Mouse (Mus musculus) frontal cortex, postnatal 36 days (tissue): ENCODE data around the gene Pprc1.
A peak's percentile ranks its signal among the peaks of the same experiment; 100 is the strongest.

Experiments used
- DNase-seq, 2 experiments: peaks; one replicate each; pipeline ENCODE4 v3.0.0; 2022; ENCODE audit warnings: low spot score in 2 of 2

Gene Pprc1

GRCm38 (mm10) chr19:46044271-46044992 is at the start of gene Pprc1:
Pprc1 (plus strand) TSS chr19:46044886.
- DNase-seq = no peak

DNA sequence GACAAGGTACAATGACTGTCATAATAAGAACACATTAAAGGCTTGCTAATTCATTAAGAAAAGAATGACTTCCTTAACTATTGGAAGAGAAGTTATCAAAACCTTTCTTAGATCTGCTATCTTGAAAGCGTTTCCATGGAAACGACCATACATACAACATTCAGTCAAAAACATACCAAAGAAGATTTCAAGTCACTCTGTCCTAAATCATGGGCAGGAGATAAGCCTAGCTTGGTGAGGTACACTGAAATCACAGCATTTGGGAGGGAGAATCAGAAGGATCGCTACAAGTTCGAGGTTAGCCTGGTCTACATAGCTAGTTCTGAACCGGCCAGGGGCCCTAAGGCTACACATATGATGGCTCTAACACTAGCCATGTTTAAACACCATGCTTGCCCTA is 47.3 kb upstream of the Pprc1 start:
- DNase-seq = no peak

DNA sequence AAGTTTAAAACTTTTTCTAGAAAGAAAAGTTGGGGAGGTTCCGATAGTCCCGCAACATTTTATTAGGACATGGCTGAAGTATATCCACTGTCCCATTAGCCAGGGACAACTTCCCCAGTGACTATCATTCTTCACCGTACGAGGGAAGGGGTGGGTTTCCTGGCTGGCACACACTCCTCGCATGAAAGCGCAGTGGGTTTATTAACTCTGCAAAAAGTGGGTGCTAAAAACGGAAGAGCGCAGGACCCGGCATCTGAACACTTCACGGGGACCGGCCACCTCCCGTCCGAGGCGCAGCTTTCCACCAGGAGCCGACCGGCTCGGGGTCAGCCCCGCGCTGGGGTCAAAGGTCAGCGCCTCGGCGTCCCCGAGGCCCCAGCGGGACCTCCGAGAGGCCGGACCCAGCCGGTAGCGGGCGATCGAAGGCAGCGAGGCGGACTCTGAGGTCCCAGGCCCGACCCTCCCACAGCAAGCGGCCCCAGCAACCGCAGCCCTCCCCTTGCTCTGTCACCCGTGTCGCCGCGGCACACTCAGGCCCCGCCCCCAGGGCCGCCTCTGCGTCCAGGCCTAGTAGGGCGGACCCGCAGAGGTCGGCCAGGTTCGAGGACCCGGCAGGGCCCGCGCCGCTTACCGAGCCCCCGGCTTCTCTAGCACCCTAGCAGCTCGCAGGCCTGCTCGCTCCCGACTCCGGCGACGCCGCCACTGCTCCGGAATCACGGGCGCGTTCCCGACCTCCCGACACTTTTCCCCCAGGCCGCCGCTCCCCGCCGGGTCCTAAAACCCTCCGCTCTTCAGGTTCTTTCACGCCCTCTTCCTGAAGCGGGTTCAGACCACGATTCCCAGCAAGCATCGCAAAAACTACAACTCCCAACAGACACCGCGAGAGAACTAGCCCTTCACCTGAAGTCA is 46.6 kb upstream of the Pprc1 start, which contains the start of gene Armh3:
Armh3 (minus strand) TSS at position 704 of the 909 bp plus-strand sequence.
- DNase-seq = peak; percentile 91 to 94

- no peak for DNase-seq
Observed at GRCm38 (mm10) chr19:45998694-45999217, 45.9 kb upstream of the Pprc1 start.

DNA sequence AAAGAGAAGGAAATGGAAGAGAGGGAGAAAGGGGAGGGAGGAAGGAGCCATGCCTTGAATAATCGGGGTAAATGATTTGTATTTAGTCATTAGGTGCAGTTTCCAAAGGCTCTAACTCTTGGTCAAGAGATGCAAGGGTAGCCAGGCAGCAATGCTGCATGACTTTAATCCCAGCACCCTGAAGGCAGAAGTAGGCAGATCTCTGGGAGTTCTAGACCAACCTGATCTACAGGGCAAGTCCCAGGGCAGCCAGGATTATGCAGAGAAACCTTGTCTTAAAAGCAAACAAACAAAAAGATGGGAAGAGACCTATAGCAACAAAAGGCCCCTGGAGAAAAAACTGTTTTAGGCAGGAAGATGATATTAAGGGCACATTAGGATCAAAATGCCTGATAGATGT is 45.3 kb upstream of the Pprc1 start:
- DNase-seq = no peak

- no peak for DNase-seq
Observed at GRCm38 (mm10) chr19:46002279-46002678, 42.4 kb upstream of the Pprc1 start.

- peak; percentile 62 for DNase-seq
Observed at GRCm38 (mm10) chr19:46003371-46004226, 41.1 kb upstream of the Pprc1 start, which contains the start of gene Hps6. Hps6 (plus strand) TSS chr19:46003508.

GRCm38 (mm10) chr19:46004814-46005466 is 39.7 kb upstream of the Pprc1 start:
- DNase-seq = no peak

- no peak for DNase-seq
Observed at GRCm38 (mm10) chr19:46005680-46006079, 39.0 kb upstream of the Pprc1 start.

DNA sequence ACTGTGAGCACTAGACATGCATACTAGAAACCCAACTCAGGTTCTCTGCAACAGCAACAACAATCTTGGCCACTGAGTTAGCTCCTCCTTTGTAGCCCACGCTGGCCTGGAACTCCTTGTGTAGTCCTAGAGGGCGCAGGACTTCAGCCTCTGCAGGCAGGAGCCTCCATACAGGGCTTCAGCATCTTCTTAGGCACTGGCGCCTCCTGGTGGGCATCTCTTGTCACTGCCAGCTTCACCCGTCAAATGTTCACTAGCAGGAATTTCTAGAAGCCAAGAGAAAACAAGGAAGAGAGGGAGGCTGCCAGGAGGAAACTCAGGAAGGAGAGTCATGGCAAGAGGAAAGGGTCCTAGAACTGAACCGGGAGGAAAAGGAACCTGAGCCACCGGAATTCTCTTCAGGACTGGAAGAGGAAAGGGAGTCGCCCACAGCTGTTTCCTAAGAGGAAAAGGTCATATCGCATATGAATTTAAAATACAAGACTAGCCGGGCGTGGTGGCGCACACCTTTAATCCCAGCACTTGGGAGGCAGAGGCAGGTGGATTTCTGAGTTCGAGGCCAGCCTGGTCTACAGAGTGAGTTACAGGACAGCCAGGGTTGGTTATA is 30.0 kb upstream of the Pprc1 start:
- peak; percentile 87 to 92 for DNase-seq

DNA sequence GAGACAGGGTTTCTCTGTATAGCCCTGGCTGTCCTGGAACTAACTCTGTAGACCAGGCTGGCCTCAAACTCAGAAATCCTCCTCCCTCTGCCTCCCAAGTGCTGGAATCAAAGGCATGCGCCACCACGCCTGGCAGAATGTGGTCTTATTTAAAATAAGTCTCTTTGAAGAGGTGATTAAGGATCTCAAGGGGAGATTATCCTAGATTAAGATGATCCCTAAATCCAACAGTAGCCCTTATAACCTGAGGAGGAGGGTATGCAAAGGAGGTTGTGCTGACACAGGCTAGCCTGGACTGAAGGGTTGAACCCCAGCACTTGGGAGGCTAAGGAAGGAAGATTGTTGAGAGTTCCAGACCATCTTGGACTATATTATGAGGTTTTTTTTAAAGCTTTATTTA is 28.7 kb upstream of the Pprc1 start:
- no peak for DNase-seq

DNA sequence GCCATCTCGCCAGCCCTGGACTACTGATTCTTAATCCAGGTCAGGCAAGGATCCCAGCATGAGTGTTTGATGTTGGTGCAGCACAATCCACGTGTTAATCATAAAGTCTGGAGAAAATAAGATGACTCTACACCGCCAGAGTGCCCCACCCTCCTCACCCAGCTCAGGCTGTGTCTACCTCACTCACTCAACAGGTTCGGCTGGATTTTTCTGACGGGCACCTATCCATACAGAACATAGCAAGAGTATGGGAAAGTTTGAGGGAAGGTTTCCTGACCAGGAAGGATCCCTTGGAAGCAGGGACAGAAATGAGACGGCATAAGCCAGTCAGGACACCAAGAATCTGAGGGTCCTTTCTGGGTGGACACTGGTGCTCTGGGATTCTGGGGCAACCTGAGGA is 19.7 kb upstream of the Pprc1 start:
- DNase-seq = no peak

DNA sequence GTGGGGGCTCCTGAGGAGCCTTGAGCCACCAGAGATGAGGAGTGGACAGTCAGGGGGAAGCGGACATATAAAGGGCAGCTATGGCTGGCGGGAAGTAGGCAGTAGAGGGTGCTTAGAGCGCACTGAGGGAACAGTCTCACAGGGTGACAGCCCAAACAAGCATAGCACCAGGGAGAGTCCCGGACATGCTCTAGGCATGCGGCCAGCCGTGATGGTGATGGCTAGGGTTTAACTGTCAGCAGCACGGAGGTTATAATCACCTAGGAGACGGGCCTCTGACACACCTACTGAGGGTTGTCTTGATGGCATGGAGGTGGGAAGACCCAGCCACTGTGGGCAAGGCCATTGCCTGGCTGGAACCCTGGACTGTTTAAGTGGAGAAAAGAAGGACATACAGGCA is 18.1 kb upstream of the Pprc1 start:
- no peak for DNase-seq

DNA sequence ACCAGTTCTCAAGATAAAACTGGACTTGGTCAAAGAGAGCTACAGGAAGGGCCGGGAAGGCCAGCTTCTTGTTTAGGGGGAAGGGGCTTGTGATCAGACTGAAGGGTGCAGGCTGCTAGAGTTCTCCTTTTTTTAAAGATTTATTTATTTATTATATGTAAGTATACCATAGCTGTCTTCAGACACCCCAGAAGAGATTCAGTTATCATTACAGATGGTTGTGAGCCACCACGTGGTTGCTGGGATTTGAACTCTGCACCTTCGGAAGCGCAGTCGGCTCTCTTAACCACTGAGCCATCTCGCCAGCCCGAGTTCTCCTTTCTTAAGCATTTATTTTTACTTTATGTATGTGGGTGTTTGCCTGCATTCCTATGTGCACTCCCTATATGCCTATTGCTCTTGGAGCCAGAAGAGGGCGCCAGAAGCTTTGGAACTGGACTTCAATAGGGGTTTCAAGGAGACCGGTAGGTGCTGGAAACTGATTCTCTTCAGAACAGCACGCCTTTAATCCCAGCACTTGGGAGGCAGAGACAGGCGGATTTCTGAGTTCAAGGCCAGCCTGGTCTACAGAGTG is 15.9 kb upstream of the Pprc1 start:
- DNase-seq = no peak

GRCm38 (mm10) chr19:46029652-46030051 is 15.0 kb upstream of the Pprc1 start:
- DNase-seq = no peak

- DNase-seq = no peak
Observed at GRCm38 (mm10) chr19:46030196-46030983, 14.3 kb upstream of the Pprc1 start.

DNA sequence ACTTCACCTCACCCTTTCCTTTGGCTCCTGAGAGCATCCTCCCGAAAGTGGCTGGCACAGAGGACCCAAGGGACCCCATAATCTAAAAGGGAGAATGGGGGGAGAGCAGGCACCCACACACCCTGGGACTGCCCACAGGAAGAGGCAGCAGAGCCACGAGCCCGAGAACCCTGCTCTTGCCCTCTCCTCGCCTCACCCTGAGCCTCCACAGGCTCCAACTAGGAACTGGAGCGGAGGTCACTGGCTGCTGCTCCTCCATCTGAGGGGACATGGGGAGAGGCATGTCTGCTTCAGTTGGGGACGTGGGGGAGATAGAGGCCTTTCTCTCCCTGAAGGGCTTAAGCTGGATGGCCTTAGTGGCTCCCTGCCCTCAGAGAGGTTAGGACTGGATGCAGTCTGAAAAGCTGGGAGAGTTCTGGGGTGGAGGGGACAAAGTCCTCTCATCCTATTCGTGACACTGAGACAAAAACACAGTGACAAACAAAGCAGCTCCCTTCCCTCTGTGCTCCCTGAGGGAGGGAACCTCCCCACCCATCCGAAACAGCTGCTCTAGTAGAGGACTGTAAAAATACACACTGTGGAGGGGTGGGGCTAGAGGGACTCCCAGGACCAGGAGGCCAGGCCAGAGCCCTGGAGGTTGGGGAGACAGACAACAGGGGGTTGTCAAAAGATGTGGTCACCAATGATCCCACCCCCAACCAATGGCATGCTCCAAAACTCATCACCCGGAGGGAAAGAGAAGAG is 12.8 kb upstream of the Pprc1 start:
- no peak for DNase-seq

DNA sequence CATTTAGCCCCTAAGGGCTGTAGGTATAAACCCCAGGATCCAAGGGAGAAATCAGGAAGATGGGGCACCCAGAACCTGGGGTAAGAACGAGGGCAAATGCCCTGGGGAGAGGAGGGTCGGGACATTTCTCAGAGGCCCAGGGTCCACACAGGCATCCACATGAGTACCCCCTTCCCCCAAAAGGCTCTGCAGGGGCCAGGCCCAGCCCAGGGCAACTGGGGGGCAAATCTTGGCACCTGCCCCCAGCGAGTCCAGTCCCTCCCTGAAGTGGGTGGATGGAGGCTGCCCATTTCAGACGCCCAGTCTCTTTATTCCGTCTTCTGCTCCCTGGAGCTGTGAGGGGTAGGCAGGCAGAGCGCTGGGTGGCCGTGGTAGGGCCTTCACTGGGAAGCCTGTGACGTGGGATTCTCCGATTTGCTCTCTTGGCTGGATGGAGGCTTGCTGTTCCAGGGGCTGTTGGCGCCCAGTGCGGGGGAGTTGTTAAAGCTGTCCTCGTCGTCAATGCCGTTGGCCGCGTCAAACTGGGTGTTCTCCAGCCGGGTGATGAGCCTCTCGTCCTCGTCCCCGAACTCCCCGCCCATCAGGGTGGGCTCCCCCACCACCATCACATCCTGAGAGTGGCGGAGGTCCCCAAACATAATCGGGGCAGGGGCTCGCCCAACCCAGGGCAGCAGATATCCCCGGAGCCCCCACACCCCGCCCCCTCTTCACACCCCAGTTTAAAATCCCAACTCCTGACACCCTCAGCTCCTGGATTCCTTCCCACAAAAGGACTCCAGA is 11.8 kb upstream of the Pprc1 start:
- peak; percentile 52 to 56 for DNase-seq
